ENCODE assay signal across 13 mouse cellular contexts in genomic region chr2:66797493-66797892, GRCm38 (mm10). TPM values are rescaled to one million over a fixed set of nuclear protein-coding genes. Genes with fewer than 3 reads are reported as not detected.
"Had no signal": no experiment of that assay in that cellular context is flagged by ENCODE, and none has a peak within 500 bp of the region (broad histone marks: within the 10 kb centered on the region; RNA-seq: fewer than 3 reads in every experiment).

No protein-coding gene starts in this region.

- H3K4me3 ChIP-seq: limb, embryonic 13.5 days; midbrain, embryonic 12.5 days; neural tube, embryonic 13.5 days had no signal

- H3K4me1 ChIP-seq: limb, embryonic 13.5 days; midbrain, embryonic 12.5 days; neural tube, embryonic 13.5 days had no signal

- H3K4me2 ChIP-seq: limb, embryonic 13.5 days; midbrain, embryonic 12.5 days; neural tube, embryonic 13.5 days had no signal

- H3K9ac ChIP-seq: limb, embryonic 13.5 days; liver, embryonic 14.5 days; midbrain, embryonic 12.5 days; neural tube, embryonic 13.5 days had no signal

- H3K9me3 ChIP-seq: limb, embryonic 13.5 days; midbrain, embryonic 12.5 days; neural tube, embryonic 13.5 days had no signal

- H3K27me3 ChIP-seq: limb, embryonic 13.5 days; midbrain, embryonic 12.5 days; neural tube, embryonic 13.5 days had no signal

- H3K27ac ChIP-seq: limb, embryonic 13.5 days; liver, embryonic 14.5 days; midbrain, embryonic 12.5 days; neural tube, embryonic 13.5 days had no signal

- ATAC-seq: midbrain, embryonic 16.5 days had no signal

- DNase-seq: kidney, postnatal 36 days; layer of hippocampus, adult 9-11 months; left cerebral cortex, postnatal 4 days; lung, adult 18-20 months; lung, postnatal 10 days; retina, postnatal 1 day; thymus, postnatal 4 days had no signal

- H3K36me3 ChIP-seq: limb, embryonic 13.5 days; midbrain, embryonic 12.5 days; neural tube, embryonic 13.5 days had no signal

RNA-seq across cellular contexts. Expression of gene Scn7a, which starts 12.8 kb away (rescaled TPM):
- total RNA-seq: megakaryocyte-erythroid progenitor cell, adult 5-6 weeks had no signal
